Mouse (Mus musculus): ENCODE data around the gene Slx4.
"Not testable (repeated sequence)": the region's sequence is repeated elsewhere in the genome, so short reads cannot be mapped to it uniquely, and the experiment has no call there.

Gene Slx4

GRCm38 (mm10) chr16:4003489-4004398, at the start of gene Slx4:
Slx4 (minus strand) TSS chr16:4003770.
- DNase-seq (ENCODE audit: low spot score) = peak; percentile 99

- DNase-seq (ENCODE audit: low spot score) = no peak
These were observed 49.0 kb upstream of the Slx4 start for GRCm38 (mm10) chr16:4052601-4053000.

GRCm38 (mm10) chr16:4045524-4045923, 42.0 kb upstream of the Slx4 start:
- no peak for DNase-seq (ENCODE audit: low spot score)

- DNase-seq (ENCODE audit: low spot score) = no peak
These were observed 40.5 kb upstream of the Slx4 start for GRCm38 (mm10) chr16:4044093-4044492.

GRCm38 (mm10) chr16:4041646-4042045, 38.1 kb upstream of the Slx4 start:
- no peak for DNase-seq (ENCODE audit: low spot score)

GRCm38 (mm10) chr16:4040206-4040605, 36.6 kb upstream of the Slx4 start:
- DNase-seq (ENCODE audit: low spot score) = no peak

GRCm38 (mm10) chr16:4037690-4038089, 34.1 kb upstream of the Slx4 start:
- no peak for DNase-seq (ENCODE audit: low spot score)

- DNase-seq (ENCODE audit: low spot score) = no peak
These were observed 33.2 kb upstream of the Slx4 start, which contains the start of gene Dnase1 for GRCm38 (mm10) chr16:4036807-4037206. Dnase1 (plus strand) TSS chr16:4036942.

GRCm38 (mm10) chr16:4035575-4035974, 32.0 kb upstream of the Slx4 start:
- no peak for DNase-seq (ENCODE audit: low spot score)

GRCm38 (mm10) chr16:4034476-4034875, 30.9 kb upstream of the Slx4 start:
- no peak for DNase-seq (ENCODE audit: low spot score)

- DNase-seq (ENCODE audit: low spot score) = no peak
These were observed 30.4 kb upstream of the Slx4 start for GRCm38 (mm10) chr16:4033971-4034370.

GRCm38 (mm10) chr16:4032341-4032748, 28.8 kb upstream of the Slx4 start:
- no peak for DNase-seq (ENCODE audit: low spot score)

- DNase-seq (ENCODE audit: low spot score) = no peak
These were observed 28.1 kb upstream of the Slx4 start for GRCm38 (mm10) chr16:4031441-4032274.

- no peak for DNase-seq (ENCODE audit: low spot score)
These were observed 26.9 kb upstream of the Slx4 start for GRCm38 (mm10) chr16:4030501-4030900.

GRCm38 (mm10) chr16:4029371-4029841, 25.8 kb upstream of the Slx4 start:
- DNase-seq (ENCODE audit: low spot score) = no peak

GRCm38 (mm10) chr16:4027211-4027610, 23.6 kb upstream of the Slx4 start:
- no peak for DNase-seq (ENCODE audit: low spot score)

- no peak for DNase-seq (ENCODE audit: low spot score)
These were observed 23.1 kb upstream of the Slx4 start for GRCm38 (mm10) chr16:4026672-4027071.

- no peak for DNase-seq (ENCODE audit: low spot score)
These were observed 19.1 kb upstream of the Slx4 start for GRCm38 (mm10) chr16:4022719-4023118.

- DNase-seq (ENCODE audit: low spot score) = no peak
These were observed 17.7 kb upstream of the Slx4 start for GRCm38 (mm10) chr16:4021241-4021640.

- not testable (repeated sequence) for DNase-seq (ENCODE audit: low spot score)
These were observed 13.9 kb upstream of the Slx4 start for GRCm38 (mm10) chr16:4017466-4017865.

- not testable (repeated sequence) for DNase-seq (ENCODE audit: low spot score)
These were observed 13.2 kb upstream of the Slx4 start for GRCm38 (mm10) chr16:4016786-4017185.

GRCm38 (mm10) chr16:4014040-4014668, 10.6 kb upstream of the Slx4 start:
- no peak for DNase-seq (ENCODE audit: low spot score)
